Mouse (Mus musculus) left cerebral cortex, adult 8-10 months (tissue): Measurements from ENCODE around the gene Aldh1a3. TPM values are rescaled to one million over a fixed set of nuclear protein-coding genes. Genes with fewer than 3 reads are reported as not detected.
A peak's percentile ranks its signal among the peaks of the same experiment; 100 is the strongest.

ENCODE experiments used
- DNase-seq, 2 experiments: peaks; one replicate each; pipeline ENCODE4 v3.0.0; 2022; ENCODE audit warnings: low spot score in 2 of 2
- total RNA-seq, 4 experiments: library from RNA; stranded (reverse); gene quantifications; 2 replicates each; pipeline ENCODE4 v1.2.4; 2022

Gene Aldh1a3
- 1 to 10 TPM in 1 of 4 experiments, under 1 TPM in 3; 0.53 to 1.0 (median 0.90) TPM for total RNA-seq

- DNase-seq = no peak
Measured at GRCm38 (mm10) chr7:66427437-66428161, at the start of gene Aldh1a3. Aldh1a3 (minus strand) TSS chr7:66427517.

DNA sequence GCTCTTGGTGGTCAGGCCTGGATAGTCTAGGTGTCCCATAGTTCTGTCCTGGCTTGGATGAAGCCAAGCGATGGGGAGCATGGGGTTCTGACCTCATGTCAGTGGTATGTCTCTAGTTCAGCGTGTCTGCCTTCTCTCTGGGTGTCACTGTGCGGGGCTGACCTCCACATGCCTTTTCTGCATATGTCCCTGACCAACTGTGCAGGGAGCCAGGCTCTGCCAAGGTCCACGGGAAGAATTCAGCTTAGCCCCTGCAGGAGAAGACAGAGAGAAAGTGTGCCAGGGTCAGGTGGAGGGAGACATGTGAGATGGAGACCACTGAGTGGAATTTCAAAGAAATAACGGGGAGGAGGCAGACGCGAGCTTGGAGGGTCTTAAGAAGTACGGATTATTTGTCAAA lies 49.0 kb upstream of the Aldh1a3 start:
- no peak for DNase-seq

DNA sequence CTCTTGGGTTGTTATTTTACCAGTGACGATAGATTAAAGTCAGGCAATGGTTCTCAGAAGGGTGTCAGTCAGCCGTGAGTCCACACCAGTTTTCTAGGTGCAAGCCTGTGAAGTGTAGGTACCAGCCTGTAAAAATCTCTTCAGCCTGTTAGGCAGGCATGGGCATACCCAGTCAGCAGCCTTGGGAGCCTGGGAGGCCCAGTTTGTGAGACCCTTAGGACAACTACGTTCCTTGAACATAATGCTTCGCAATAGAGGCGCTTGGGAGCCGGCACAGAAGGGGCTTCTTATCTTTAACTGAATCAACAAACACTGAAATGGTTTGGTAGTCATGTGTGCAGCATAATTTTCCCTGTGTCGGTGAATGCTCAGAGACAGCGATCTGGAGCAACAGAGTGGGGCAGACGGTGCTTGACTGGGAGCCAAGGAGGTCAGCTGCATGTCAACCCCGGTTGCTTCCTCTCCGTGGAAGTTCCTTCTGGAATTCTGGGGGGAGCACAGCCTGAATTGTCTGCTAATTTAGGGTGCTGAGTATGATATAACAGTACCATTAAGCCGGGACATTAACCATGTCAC lies 44.4 kb upstream of the Aldh1a3 start:
- DNase-seq = no peak

- DNase-seq = no peak
Measured at GRCm38 (mm10) chr7:66466641-66467040, 39.3 kb upstream of the Aldh1a3 start.

DNA sequence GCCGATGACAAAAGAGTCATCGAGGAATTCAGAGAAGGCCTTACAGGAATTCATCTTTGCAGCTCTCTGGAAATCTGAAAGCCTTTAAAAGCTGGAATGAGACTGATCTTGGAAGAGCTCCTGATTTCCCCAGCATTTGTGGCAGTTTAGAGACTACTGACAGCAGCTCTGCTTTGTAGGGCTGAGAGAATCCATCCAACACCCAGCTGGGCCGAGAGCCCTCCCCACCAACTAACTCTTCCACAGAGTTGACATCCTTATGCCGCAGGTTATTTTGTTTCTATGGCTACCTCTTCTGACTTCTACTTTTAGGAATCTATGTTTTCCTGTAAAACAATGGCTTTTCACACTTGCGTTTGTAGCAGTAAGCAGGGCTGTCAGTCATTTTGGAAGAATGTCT lies 37.9 kb upstream of the Aldh1a3 start:
- DNase-seq = peak in 1 of 2 experiments; percentile 13

GRCm38 (mm10) chr7:66463081-66463480 lies 35.8 kb upstream of the Aldh1a3 start:
- no peak for DNase-seq

- no peak for DNase-seq
Measured at GRCm38 (mm10) chr7:66451622-66452295, 24.4 kb upstream of the Aldh1a3 start.

- DNase-seq = no peak
Measured at GRCm38 (mm10) chr7:66449971-66450752, 22.8 kb upstream of the Aldh1a3 start.

- no peak for DNase-seq
Measured at GRCm38 (mm10) chr7:66448786-66449540, 21.6 kb upstream of the Aldh1a3 start.

- no peak for DNase-seq
Measured at GRCm38 (mm10) chr7:66448304-66448703, 21.0 kb upstream of the Aldh1a3 start.

DNA sequence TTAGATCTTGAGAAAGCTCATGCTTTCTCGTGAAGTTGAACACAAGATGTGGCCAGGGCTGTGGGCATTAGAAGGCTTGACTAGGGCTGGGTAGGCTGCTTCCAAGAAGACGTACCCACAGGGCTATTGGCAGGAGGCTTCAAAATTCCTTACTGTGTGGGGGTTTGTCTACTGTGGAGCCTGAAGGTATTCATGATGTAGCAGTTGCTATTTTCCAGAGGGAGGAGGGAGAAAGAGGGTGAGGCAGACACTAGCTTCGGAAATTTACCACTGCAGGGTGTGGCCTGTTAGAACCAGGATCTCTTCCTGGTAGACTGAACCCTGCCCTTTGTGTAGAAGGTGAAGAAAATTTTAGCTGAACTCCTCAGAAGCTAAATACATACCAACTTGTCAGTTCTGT lies 19.5 kb upstream of the Aldh1a3 start:
- no peak for DNase-seq

DNA sequence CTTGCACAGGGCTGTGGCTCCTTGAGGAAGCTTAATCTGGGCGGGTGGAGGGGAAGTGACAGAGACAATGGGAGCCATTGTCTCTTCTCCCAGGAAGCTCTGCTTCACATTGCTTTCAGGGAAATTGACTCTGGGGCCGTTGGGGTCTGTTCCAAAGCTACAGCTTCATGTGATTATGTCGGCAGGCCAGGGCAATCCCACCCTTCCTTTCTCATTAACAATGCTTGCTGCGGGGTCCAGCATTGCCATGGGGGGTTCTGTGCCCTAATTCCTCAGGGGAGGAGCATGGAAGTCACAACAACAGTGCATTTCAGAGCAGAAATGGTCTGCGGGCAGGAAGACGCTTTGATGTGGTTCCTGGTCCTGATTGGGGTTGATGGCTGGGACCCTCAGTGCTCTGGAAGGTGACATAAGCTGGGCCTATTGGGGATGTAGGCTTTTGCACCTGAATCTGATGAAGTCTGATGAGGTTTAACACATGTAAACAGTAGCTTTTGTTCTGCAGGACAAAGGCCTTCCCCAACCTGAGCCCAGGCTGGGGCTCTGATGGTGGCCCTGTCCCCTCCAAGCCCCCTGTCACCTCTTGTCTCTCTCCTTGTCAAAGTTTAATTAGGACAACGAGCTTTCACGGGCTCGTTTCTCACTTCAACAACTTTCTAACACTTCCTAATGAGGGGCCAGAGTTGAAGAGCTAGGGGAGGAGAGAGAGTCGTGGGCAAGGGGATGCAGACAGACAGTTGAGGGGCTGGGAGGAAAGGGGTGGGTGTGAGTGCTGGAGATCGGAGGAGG lies 18.0 kb upstream of the Aldh1a3 start:
- no peak for DNase-seq

GRCm38 (mm10) chr7:66444706-66445105 lies 17.4 kb upstream of the Aldh1a3 start:
- DNase-seq = no peak

- no peak for DNase-seq
Measured at GRCm38 (mm10) chr7:66442501-66443369, 15.4 kb upstream of the Aldh1a3 start.

DNA sequence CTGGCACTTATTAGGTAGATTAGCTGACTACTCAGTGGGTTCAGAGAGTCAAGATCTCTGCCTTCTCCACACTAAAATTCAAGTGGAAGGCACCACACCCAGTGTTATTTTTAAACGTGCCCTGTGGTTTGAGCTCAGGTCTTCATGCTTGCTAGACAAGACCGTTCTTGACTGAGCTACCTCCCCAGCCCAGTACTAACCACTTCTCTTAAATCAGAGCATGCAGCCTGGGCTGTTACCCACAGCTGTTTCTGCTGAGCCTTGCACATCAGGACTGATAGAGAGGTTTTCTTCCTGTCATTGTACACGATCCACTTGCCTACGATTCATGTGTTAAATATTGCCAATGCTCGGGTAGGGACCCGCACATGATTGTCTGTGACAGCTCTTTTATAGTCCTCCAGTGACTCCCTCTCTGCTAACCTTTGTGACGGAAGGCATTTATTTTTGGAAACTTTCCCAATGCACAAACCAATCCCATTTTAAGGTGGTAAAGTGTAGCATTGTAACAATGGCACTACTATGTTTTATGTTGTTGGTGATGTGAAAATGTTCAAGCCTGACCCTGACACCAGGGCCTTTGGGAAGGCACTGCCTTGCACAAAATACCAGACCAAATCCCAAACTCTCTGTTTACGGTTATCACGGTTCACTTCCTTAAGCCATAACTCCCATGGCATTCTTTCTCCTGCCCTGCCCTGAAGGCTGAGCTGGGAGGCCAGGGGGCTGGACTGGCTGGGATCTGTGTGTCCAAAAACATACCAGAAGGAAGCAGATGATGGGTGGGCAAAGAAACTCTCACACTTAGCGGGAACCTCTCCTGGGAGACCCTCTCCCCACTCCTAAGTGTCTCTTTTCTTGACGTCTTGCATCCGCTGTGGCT lies 11.7 kb upstream of the Aldh1a3 start:
- DNase-seq = no peak

DNA sequence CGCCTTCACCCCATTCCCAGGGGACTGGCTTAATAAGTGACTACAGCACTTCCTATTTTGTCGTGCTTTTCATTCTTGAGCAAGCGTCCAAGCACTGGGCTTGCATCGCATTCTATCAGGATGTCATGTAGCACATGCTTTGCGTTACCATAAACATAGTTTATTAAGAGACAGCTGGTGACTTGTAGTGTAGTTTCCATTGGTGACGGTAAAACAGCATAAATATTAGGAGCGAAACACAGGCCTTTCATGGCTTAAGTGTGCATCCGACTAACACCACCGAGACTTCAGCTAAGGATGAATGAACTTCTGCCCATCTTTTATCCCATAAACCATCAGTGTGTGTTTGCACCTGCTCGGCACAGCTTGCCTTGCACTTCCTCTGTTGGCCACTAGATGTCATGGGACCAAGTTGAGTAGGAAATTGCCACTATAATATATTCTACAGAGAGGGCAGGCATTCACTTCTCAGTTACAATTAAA lies 7.2 kb upstream of the Aldh1a3 start:
- peak; percentile 18 to 51 for DNase-seq

GRCm38 (mm10) chr7:66427053-66427436 lies 272 bp downstream of the Aldh1a3 start:
- no peak for DNase-seq

DNA sequence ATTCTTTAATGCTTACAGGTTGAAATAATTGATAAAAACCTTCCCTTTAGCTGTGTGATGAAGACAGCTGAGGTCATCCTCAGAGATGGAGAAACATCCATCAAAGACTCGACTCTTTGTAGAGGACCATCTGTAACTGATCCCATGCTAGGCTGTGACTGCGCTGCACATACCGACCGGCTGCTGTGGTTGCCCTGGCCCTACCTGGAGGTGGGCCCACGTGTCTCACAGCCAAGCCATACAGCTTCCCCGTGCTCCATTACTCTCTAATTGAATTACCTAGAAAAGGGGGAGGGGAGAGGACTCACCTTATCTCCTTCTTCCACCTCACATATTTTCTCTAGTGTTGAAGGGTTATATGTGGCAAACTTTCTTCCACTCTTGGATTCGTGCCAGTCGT lies 5.4 kb downstream of the Aldh1a3 start:
- no peak for DNase-seq
